Mouse (Mus musculus): ENCODE measurements at regions not wholly inside any gene's neighbourhood (a gene's known extent, or its start where the extent isn't known, plus 50 kb on each side); places are given as distances from the start of the nearest gene placed in this dataset.

GRCm38 (mm10) chr11:33061570-33061969 is 85.6 kb downstream of the Fgf18 start:
- no peak for DNase-seq (ENCODE audit: low spot score in 2 of 2)

GRCm38 (mm10) chr11:33060352-33060751 is 86.8 kb downstream of the Fgf18 start:
- no peak for DNase-seq (ENCODE audit: low spot score in 2 of 2)

- DNase-seq (ENCODE audit: low spot score in 2 of 2), result no peak
These were observed 97.0 kb downstream of the Fgf18 start for GRCm38 (mm10) chr11:33050216-33050615.

GRCm38 (mm10) chr11:33039854-33040792 is 107.1 kb downstream of the Fgf18 start:
- DNase-seq (ENCODE audit: low spot score in 2 of 2), result no peak

- DNase-seq (ENCODE audit: low spot score in 2 of 2), result no peak
These were observed 110.8 kb downstream of the Fgf18 start for GRCm38 (mm10) chr11:33036367-33036766.

GRCm38 (mm10) chr11:33028920-33029319 is 118.3 kb downstream of the Fgf18 start:
- no peak for DNase-seq (ENCODE audit: low spot score in 2 of 2)

- no peak for DNase-seq (ENCODE audit: low spot score in 2 of 2)
These were observed 120.1 kb downstream of the Fgf18 start for GRCm38 (mm10) chr11:33027121-33027520.

- peak; percentile 79 to 87 for DNase-seq (ENCODE audit: low spot score in 2 of 2)
These were observed 133.7 kb downstream of the Fgf18 start for GRCm38 (mm10) chr11:33013229-33014185.

GRCm38 (mm10) chr11:33012384-33013160 is 134.6 kb downstream of the Fgf18 start:
- peak; percentile 59 to 67 for DNase-seq (ENCODE audit: low spot score in 2 of 2)

- no peak for DNase-seq (ENCODE audit: low spot score in 2 of 2)
These were observed 138.6 kb downstream of the Fgf18 start for GRCm38 (mm10) chr11:33008611-33009010.

- DNase-seq (ENCODE audit: low spot score in 2 of 2), result no peak
These were observed 139.2 kb downstream of the Fgf18 start for GRCm38 (mm10) chr11:33007826-33008530.

GRCm38 (mm10) chr11:33007366-33007765 is 139.8 kb downstream of the Fgf18 start:
- no peak for DNase-seq (ENCODE audit: low spot score in 2 of 2)

- no peak for DNase-seq (ENCODE audit: low spot score in 2 of 2)
These were observed 142.0 kb downstream of the Fgf18 start for GRCm38 (mm10) chr11:33005183-33005582.

GRCm38 (mm10) chr11:33004603-33005002 is 142.6 kb downstream of the Fgf18 start:
- DNase-seq (ENCODE audit: low spot score in 2 of 2), result no peak

GRCm38 (mm10) chr11:32999684-33000255 is 147.4 kb downstream of the Fgf18 start:
- DNase-seq (ENCODE audit: low spot score in 2 of 2), result no peak

GRCm38 (mm10) chr11:32998687-32999605 is 148.3 kb downstream of the Fgf18 start:
- DNase-seq (ENCODE audit: low spot score in 2 of 2), result no peak

GRCm38 (mm10) chr11:32994391-32994790 is 152.8 kb downstream of the Fgf18 start:
- DNase-seq (ENCODE audit: low spot score in 2 of 2), result peak; percentile 61 to 78

GRCm38 (mm10) chr11:32993439-32993838 is 153.8 kb downstream of the Fgf18 start:
- DNase-seq (ENCODE audit: low spot score in 2 of 2), result no peak

GRCm38 (mm10) chr11:32991036-32991616 is 156.1 kb downstream of the Fgf18 start:
- peak in 1 of 2 experiments; percentile 37 for DNase-seq (ENCODE audit: low spot score in 2 of 2)
